Mouse (Mus musculus): Measurements from ENCODE around the gene Srrd.
"Not testable (repeated sequence)": the region's sequence is repeated elsewhere in the genome, so short reads cannot be mapped to it uniquely, and the experiment has no call there.

Gene Srrd

GRCm38 (mm10) chr5:112324637-112325545 is 17.9 kb downstream of the Srrd start:
- in situ Hi-C loops (cut with MboI; ENCODE audit: low pct_unique_long_range_greater_than_20kb in 1 of 2, low sequenced_read_pairs in 2 of 2, unreplicated experiment in 1 of 2): loop anchor here (5.0 to 10.0 kb wide), 2 partner anchors 80 to 83 kb away; no protein-coding TSS in a partner anchor

GRCm38 (mm10) chr5:112323246-112323645 is 19.6 kb downstream of the Srrd start:
- in situ Hi-C loops (cut with MboI; ENCODE audit: low pct_unique_long_range_greater_than_20kb in 1 of 2, low sequenced_read_pairs in 2 of 2, unreplicated experiment in 1 of 2): loop anchor here (5.0 to 10.0 kb wide), 2 partner anchors 78 to 81 kb away; no protein-coding TSS in a partner anchor

- in situ Hi-C loops (cut with MboI; ENCODE audit: low pct_unique_long_range_greater_than_20kb in 1 of 2, low sequenced_read_pairs in 2 of 2, unreplicated experiment in 1 of 2): loop anchor here (5.0 to 10.0 kb wide), 2 partner anchors 77 to 79 kb away; no protein-coding TSS in a partner anchor
Measured at GRCm38 (mm10) chr5:112321376-112321775, 21.5 kb downstream of the Srrd start.

- in situ Hi-C loops (cut with MboI; ENCODE audit: low pct_unique_long_range_greater_than_20kb in 1 of 2, low sequenced_read_pairs in 2 of 2, unreplicated experiment in 1 of 2): loop anchor here (5.0 to 10.0 kb wide), 2 partner anchors 76 to 79 kb away; no protein-coding TSS in a partner anchor
Measured at GRCm38 (mm10) chr5:112320936-112321335, 21.9 kb downstream of the Srrd start.

- in situ Hi-C loops (cut with MboI; ENCODE audit: low pct_unique_long_range_greater_than_20kb in 1 of 2, low sequenced_read_pairs in 2 of 2, unreplicated experiment in 1 of 2): loop anchor here (5.0 to 10.0 kb wide), 2 partner anchors 76 to 78 kb away; no protein-coding TSS in a partner anchor
Measured at GRCm38 (mm10) chr5:112320379-112320778, 22.5 kb downstream of the Srrd start.

GRCm38 (mm10) chr5:112319343-112319742 is 23.5 kb downstream of the Srrd start:
- in situ Hi-C loops (cut with MboI; ENCODE audit: low pct_unique_long_range_greater_than_20kb in 1 of 2, low sequenced_read_pairs in 2 of 2, unreplicated experiment in 1 of 2): not testable (repeated sequence)

- in situ Hi-C loops (cut with MboI; ENCODE audit: low pct_unique_long_range_greater_than_20kb in 1 of 2, low sequenced_read_pairs in 2 of 2, unreplicated experiment in 1 of 2): no loop called here
Measured at GRCm38 (mm10) chr5:112317328-112317727, 25.5 kb downstream of the Srrd start.

- in situ Hi-C loops (cut with MboI; ENCODE audit: low pct_unique_long_range_greater_than_20kb in 1 of 2, low sequenced_read_pairs in 2 of 2, unreplicated experiment in 1 of 2): no loop called here
Measured at GRCm38 (mm10) chr5:112316468-112316867, 26.4 kb downstream of the Srrd start.

- in situ Hi-C loops (cut with MboI; ENCODE audit: low pct_unique_long_range_greater_than_20kb in 1 of 2, low sequenced_read_pairs in 2 of 2, unreplicated experiment in 1 of 2): no loop called here
Measured at GRCm38 (mm10) chr5:112313222-112313885, 29.5 kb downstream of the Srrd start.

- in situ Hi-C loops (cut with MboI; ENCODE audit: low pct_unique_long_range_greater_than_20kb in 1 of 2, low sequenced_read_pairs in 2 of 2, unreplicated experiment in 1 of 2): no loop called here
Measured at GRCm38 (mm10) chr5:112305842-112306241, 37.0 kb downstream of the Srrd start.

- in situ Hi-C loops (cut with MboI; ENCODE audit: low pct_unique_long_range_greater_than_20kb in 1 of 2, low sequenced_read_pairs in 2 of 2, unreplicated experiment in 1 of 2): no loop called here
Measured at GRCm38 (mm10) chr5:112302310-112302709, 40.5 kb downstream of the Srrd start.

- in situ Hi-C loops (cut with MboI; ENCODE audit: low pct_unique_long_range_greater_than_20kb in 1 of 2, low sequenced_read_pairs in 2 of 2, unreplicated experiment in 1 of 2): no loop called here
Measured at GRCm38 (mm10) chr5:112301694-112302093, 41.1 kb downstream of the Srrd start.

GRCm38 (mm10) chr5:112300721-112301308 is 42.0 kb downstream of the Srrd start:
- in situ Hi-C loops (cut with MboI; ENCODE audit: low pct_unique_long_range_greater_than_20kb in 1 of 2, low sequenced_read_pairs in 2 of 2, unreplicated experiment in 1 of 2): no loop called here

- in situ Hi-C loops (cut with MboI; ENCODE audit: low pct_unique_long_range_greater_than_20kb in 1 of 2, low sequenced_read_pairs in 2 of 2, unreplicated experiment in 1 of 2): no loop called here
Measured at GRCm38 (mm10) chr5:112300112-112300511, 42.7 kb downstream of the Srrd start.

- in situ Hi-C loops (cut with MboI; ENCODE audit: low pct_unique_long_range_greater_than_20kb in 1 of 2, low sequenced_read_pairs in 2 of 2, unreplicated experiment in 1 of 2): no loop called here
Measured at GRCm38 (mm10) chr5:112299399-112299798, 43.4 kb downstream of the Srrd start.

GRCm38 (mm10) chr5:112298226-112298988 is 44.4 kb downstream of the Srrd start:
- in situ Hi-C loops (cut with MboI; ENCODE audit: low pct_unique_long_range_greater_than_20kb in 1 of 2, low sequenced_read_pairs in 2 of 2, unreplicated experiment in 1 of 2): no loop called here

- in situ Hi-C loops (cut with MboI; ENCODE audit: low pct_unique_long_range_greater_than_20kb in 1 of 2, low sequenced_read_pairs in 2 of 2, unreplicated experiment in 1 of 2): no loop called here
Measured at GRCm38 (mm10) chr5:112297257-112297656, 45.6 kb downstream of the Srrd start.

Measured in mouse embryonic stem cell (cell line).